Mouse (Mus musculus): ENCODE data around the gene Ugt2a2.
"Not testable (repeated sequence)": the region's sequence is repeated elsewhere in the genome, so short reads cannot be mapped to it uniquely, and the experiment has no call there.

Ugt2a2 gene

GRCm38 (mm10) chr5:87482160-87482559, at the start of gene Ugt2a2:
Ugt2a2 (minus strand) TSS chr5:87482260.
- DNase-seq (ENCODE audit: low read depth, low spot score) = no peak

GRCm38 (mm10) chr5:87523561-87523960, 41.5 kb upstream of the Ugt2a2 start:
- not testable (repeated sequence) for DNase-seq (ENCODE audit: low read depth, low spot score)

- DNase-seq (ENCODE audit: low read depth, low spot score) = no peak
Observed at GRCm38 (mm10) chr5:87505776-87506458, 23.9 kb upstream of the Ugt2a2 start.

GRCm38 (mm10) chr5:87502687-87503086, 20.6 kb upstream of the Ugt2a2 start:
- DNase-seq (ENCODE audit: low read depth, low spot score) = no peak

GRCm38 (mm10) chr5:87499341-87499740, 17.3 kb upstream of the Ugt2a2 start:
- no peak for DNase-seq (ENCODE audit: low read depth, low spot score)

GRCm38 (mm10) chr5:87498936-87499335, 16.9 kb upstream of the Ugt2a2 start:
- DNase-seq (ENCODE audit: low read depth, low spot score) = no peak

GRCm38 (mm10) chr5:87490771-87491170, 8.7 kb upstream of the Ugt2a2 start, which contains the start of gene Ugt2a1:
Ugt2a1 (minus strand) TSS chr5:87490871.
- no peak for DNase-seq (ENCODE audit: low read depth, low spot score)

- DNase-seq (ENCODE audit: low read depth, low spot score) = not testable (repeated sequence)
Observed at GRCm38 (mm10) chr5:87486706-87487105, 4.6 kb upstream of the Ugt2a2 start, which contains the start of gene Gm43638. Gm43638 (minus strand) TSS chr5:87486806.

- no peak for DNase-seq (ENCODE audit: low read depth, low spot score)
Observed at GRCm38 (mm10) chr5:87458810-87459209, 23.2 kb downstream of the Ugt2a2 start.

GRCm38 (mm10) chr5:87457701-87458100, 24.4 kb downstream of the Ugt2a2 start:
- DNase-seq (ENCODE audit: low read depth, low spot score) = no peak

GRCm38 (mm10) chr5:87456216-87456850, 25.7 kb downstream of the Ugt2a2 start:
- DNase-seq (ENCODE audit: low read depth, low spot score) = no peak

- DNase-seq (ENCODE audit: low read depth, low spot score) = no peak
Observed at GRCm38 (mm10) chr5:87455519-87455918, 26.5 kb downstream of the Ugt2a2 start.

GRCm38 (mm10) chr5:87452514-87452913, 29.5 kb downstream of the Ugt2a2 start:
- peak; percentile 63 for DNase-seq (ENCODE audit: low read depth, low spot score)

GRCm38 (mm10) chr5:87436264-87436663, 45.8 kb downstream of the Ugt2a2 start:
- peak; percentile 50 for DNase-seq (ENCODE audit: low read depth, low spot score)

- DNase-seq (ENCODE audit: low read depth, low spot score) = no peak
Observed at GRCm38 (mm10) chr5:87425676-87426075, 56.4 kb downstream of the Ugt2a2 start.

- not testable (repeated sequence) for DNase-seq (ENCODE audit: low read depth, low spot score)
Observed at GRCm38 (mm10) chr5:87424041-87424440, 58.0 kb downstream of the Ugt2a2 start, which contains the start of gene Ugt2b38. Ugt2b38 (minus strand) TSS chr5:87424203.

All from ZHBTc4 (cell line).